Mouse (Mus musculus) thymus, adult 2 months (tissue): ENCODE measurements around the gene Sept3. TPM values are rescaled to one million over a fixed set of nuclear protein-coding genes. Genes with fewer than 3 reads are reported as not detected.

Experiments
- DNase-seq: peaks from one replicate; pipeline ENCODE4 v3.0.0; 2021
- H3K27ac ChIP-seq: fragments of 200-500 bp; 2 replicates; pipeline ENCODE4 v1.5.1; 2012; ENCODE audit warnings: low read length, control low read depth; ENCODE audit not compliant: control insufficient read depth, insufficient read depth
- H3K27me3 ChIP-seq: fragments of 200-500 bp; 2 replicates; pipeline ENCODE4 v1.6.1; 2012; ENCODE audit warnings: mild to moderate bottlenecking, low read length, moderate library complexity, mixed read lengths; ENCODE audit not compliant: control insufficient read depth, insufficient read depth
- H3K36me3 ChIP-seq: fragments of 200-500 bp; 2 replicates; pipeline ENCODE4 v1.6.1; 2012; ENCODE audit warnings: mild to moderate bottlenecking, low read length, moderate library complexity; ENCODE audit not compliant: control insufficient read depth, insufficient read depth
- H3K4me1 ChIP-seq: fragments of 200-500 bp; replicated peaks from 2 replicates; pipeline ENCODE4 v1.6.1; 2012; ENCODE audit warnings: low read length; ENCODE audit not compliant: control insufficient read depth, insufficient read depth
- H3K4me3 ChIP-seq: fragments of 200-500 bp; 2 replicates; pipeline ENCODE4 v1.5.1; 2012; ENCODE audit warnings: mild to moderate bottlenecking, low read length, control low read depth, moderate library complexity; ENCODE audit not compliant: control insufficient read depth, insufficient read depth
- CTCF ChIP-seq: fragments of 200-500 bp; IDR thresholded peaks from 2 replicates; pipeline ENCODE4 v1.5.1; 2012; ENCODE audit warnings: mild to moderate bottlenecking, control low read depth, low read length, moderate library complexity, borderline replicate concordance; ENCODE audit not compliant: control insufficient read depth, poor library complexity, insufficient read depth; ENCODE audit errors: extremely low read depth
- POLR2A ChIP-seq: fragments of 200-500 bp; IDR thresholded peaks from 2 replicates; pipeline ENCODE4 v1.6.1; 2012; ENCODE audit warnings: mild to moderate bottlenecking, low read length, control low read depth, moderate library complexity; ENCODE audit not compliant: control insufficient read depth, poor library complexity, insufficient read depth; ENCODE audit errors: extremely low read depth
- WGBS: fragments of 180-500 bp; shearing (Covaris S2); methylation state at CpG from one replicate; pipeline ENCODE4 v1.1.7; 2018; 5-methylcytosine and 5-hydroxymethylcytosine counted together
- polyA plus RNA-seq: library from polyadenylated mRNA; depleted of rRNA; stranded (reverse); fragments of >200 nt; gene quantifications from 2 replicates; pipeline ENCODE4 v1.2.3, GENCODE M21; 2012; rRNA removed

The Sept3 gene
- polyA plus RNA-seq, result 3.4 and 4.6 TPM in 2 replicates

DNA sequence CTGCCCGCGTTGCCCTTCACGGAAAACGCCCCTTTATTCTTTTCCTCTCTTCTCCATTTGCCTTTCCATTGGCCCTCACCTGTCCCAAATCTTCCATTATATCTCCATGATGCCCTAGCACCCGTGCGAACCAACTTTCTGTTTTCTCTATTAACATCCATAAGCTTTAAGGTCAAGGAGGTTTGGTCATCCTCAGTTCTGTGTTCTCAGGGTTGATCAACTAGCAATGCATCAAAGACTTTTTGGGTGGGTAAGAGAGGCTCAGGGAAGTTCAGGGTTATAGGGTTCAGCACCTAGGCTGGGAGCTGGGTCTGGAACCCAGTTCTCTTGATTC, at the start of gene Sept3:
Sept3 (plus strand) TSS at position 301 of the 334 bp plus-strand sequence.
- TF ChIP-seq CTCF (no peak), POLR2A (no peak)
- no peaks in the 10 kb centered on the region for H3K36me3 ChIP-seq
- H3K4me3 ChIP-seq, result no peak within 1 kb of the TSS
- no peak for DNase-seq
- peaks cover 3% of the 10 kb centered on the region; the same call in 1 of the 2 replicates for H3K27me3 ChIP-seq
- WGBS, result 32% methylated on average over 6 of the region's 6 CpGs
- no peak within 1 kb of the TSS for H3K27ac ChIP-seq
- peaks cover 4% of the 10 kb centered on the region; the same call in 1 of the 2 replicates for H3K4me1 ChIP-seq

- no peak overlapping the region for H3K4me3 ChIP-seq
- no peak for DNase-seq
- 81% methylated on average over 5 of the region's 5 CpGs for WGBS
- no peaks in the 10 kb centered on the region for H3K36me3 ChIP-seq
- H3K27ac ChIP-seq, result no peak overlapping the region
- H3K4me1 ChIP-seq, result peaks cover 8% of the 10 kb centered on the region; the same call in 1 of the 2 replicates
- TF ChIP-seq POLR2A (no peak), CTCF (no peak)
- no peaks in the 10 kb centered on the region for H3K27me3 ChIP-seq
Observed at GRCm38 (mm10) chr15:82225769-82226168, 48.9 kb upstream of the Sept3 start.

GRCm38 (mm10) chr15:82229542-82230045, 45.1 kb upstream of the Sept3 start:
- H3K4me3 ChIP-seq, result no peak overlapping the region
- DNase-seq, result no peak
- TF ChIP-seq POLR2A, result no peak
- no peak for TF ChIP-seq CTCF
- H3K27ac ChIP-seq, result no peak overlapping the region
- H3K27me3 ChIP-seq, result no peaks in the 10 kb centered on the region
- H3K36me3 ChIP-seq, result no peaks in the 10 kb centered on the region
- H3K4me1 ChIP-seq, result 0 out of 2 replicates have a peak, but pooled peaks cover 1% of the 10 kb centered on the region
- 89% methylated on average over 11 of the region's 11 CpGs for WGBS

DNA sequence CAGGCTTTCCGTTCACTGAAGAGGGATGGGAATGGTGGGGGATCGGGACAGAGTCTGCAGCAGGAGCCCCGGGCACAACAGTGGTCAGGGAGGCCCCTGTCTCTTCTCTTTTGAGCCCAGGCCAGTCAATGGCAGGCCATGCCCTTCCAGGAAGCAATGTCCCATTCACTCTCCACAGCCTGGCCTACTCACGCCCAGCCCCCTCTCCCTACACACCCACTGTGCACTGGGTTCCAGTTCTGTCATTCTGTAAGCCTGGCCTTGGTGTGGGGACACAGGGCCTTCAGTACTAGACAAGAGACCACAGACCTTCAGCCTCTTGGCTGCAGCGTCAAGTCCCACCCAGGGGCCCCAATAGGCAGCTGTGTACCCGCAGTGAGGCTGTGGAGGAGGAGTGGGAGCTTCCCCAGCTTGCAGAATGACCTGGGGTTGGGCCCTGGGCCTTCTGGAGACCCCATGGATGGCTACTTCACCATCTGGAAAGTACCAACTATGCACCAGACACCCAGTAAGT, 44.5 kb upstream of the Sept3 start:
- Histone ChIP-seq H3K4me1 (no peaks in the 10 kb centered on the region), H3K27me3 (no peaks in the 10 kb centered on the region), H3K36me3 (no peaks in the 10 kb centered on the region), H3K4me3 (no peak overlapping the region), H3K27ac (no peak overlapping the region)
- DNase-seq, result no peak
- TF ChIP-seq POLR2A (no peak), CTCF (no peak)
- WGBS, result 94% methylated on average over 6 of the region's 6 CpGs

GRCm38 (mm10) chr15:82231100-82231499, 43.6 kb upstream of the Sept3 start:
- Histone ChIP-seq H3K27me3 (no peaks in the 10 kb centered on the region), H3K4me3 (no peak overlapping the region), H3K4me1 (no peaks in the 10 kb centered on the region), H3K27ac (no peak overlapping the region), H3K36me3 (no peaks in the 10 kb centered on the region)
- TF ChIP-seq CTCF (no peak), POLR2A (no peak)
- DNase-seq, result no peak
- 82% methylated on average over 4 of the region's 4 CpGs for whole genome bisulfite sequencing

GRCm38 (mm10) chr15:82231591-82232378, 42.9 kb upstream of the Sept3 start:
- TF ChIP-seq CTCF (no peak), POLR2A (no peak)
- 73% methylated on average over 11 of the region's 11 CpGs for WGBS
- H3K4me1 ChIP-seq, result no peaks in the 10 kb centered on the region
- no peaks in the 10 kb centered on the region for H3K36me3 ChIP-seq
- H3K27me3 ChIP-seq, result no peaks in the 10 kb centered on the region
- no peak for DNase-seq
- H3K27ac ChIP-seq, result no peak overlapping the region
- no peak overlapping the region for H3K4me3 ChIP-seq
